In genomic region chr5:116421791-116422481, GRCm38 (mm10) we compare ENCODE assay signal across 8 mouse cellular contexts. TPM values are rescaled to one million over a fixed set of nuclear protein-coding genes. Genes with fewer than 3 reads are reported as not detected.
DNase-seq lines count a peak whose midpoint lies in the region; ATAC-seq and TF ChIP-seq lines count a peak whose summit lies in the region.

No protein-coding gene starts in this region.

- no peaks in the 10 kb centered on the region for H3K36me3 ChIP-seq in kidney, adult 2 months (ENCODE audit: control insufficient read depth, insufficient read depth, low read length)
- H3K36me3 ChIP-seq in hindbrain, embryonic 10.5 days: no peaks in the 10 kb centered on the region
- no peaks in the 10 kb centered on the region; the same call in 1 of the 2 replicates for H3K36me3 ChIP-seq in lung, embryonic 16.5 days (ENCODE audit: control insufficient read depth, insufficient read depth, low read length)

- TF ChIP-seq CTCF in kidney, adult 2 months (conservative IDR thresholded peaks at IDR 0.05; ENCODE audit: insufficient read depth, insufficient read length, low read depth, low read length): no peak

- no peak for DNase-seq in kidney, adult 2 months
- DNase-seq in kidney, postnatal 25 days: no peak
- DNase-seq in cerebellum, postnatal 14 days: peak; percentile 44 to 55
- no peak for DNase-seq in hindbrain, embryonic 10.5 days (ENCODE audit: low spot score)
- DNase-seq in ovary, adult 18-20 months (ENCODE audit: low spot score): no peak
- DNase-seq in layer of hippocampus, adult 8-10 months (ENCODE audit: low spot score in 2 of 2): no peak
- no peak for DNase-seq in spleen, postnatal 36 days (ENCODE audit: low spot score in 2 of 2)

- H3K9me3 ChIP-seq in hindbrain, embryonic 10.5 days: no peaks in the 10 kb centered on the region
- H3K9me3 ChIP-seq in lung, embryonic 16.5 days (ENCODE audit: control insufficient read depth, low read length): 0 out of 2 replicates have a peak, but pooled peaks cover 2% of the 10 kb centered on the region

- no peak overlapping the region for H3K27ac ChIP-seq in kidney, adult 2 months (ENCODE audit: insufficient read depth, low read depth, low read length)
- H3K27ac ChIP-seq in hindbrain, embryonic 10.5 days: peak overlapping the region; percentile 78
- H3K27ac ChIP-seq in lung, embryonic 16.5 days (ENCODE audit: low read length): peak overlapping the region; percentile 88

- no peaks in the 10 kb centered on the region for H3K4me1 ChIP-seq in kidney, adult 2 months (ENCODE audit: control insufficient read depth, insufficient read depth, low read length)
- H3K4me1 ChIP-seq in hindbrain, embryonic 10.5 days (replicated peaks): peaks cover 45% of the 10 kb centered on the region
- peaks cover 30% of the 10 kb centered on the region for H3K4me1 ChIP-seq in lung, embryonic 16.5 days (replicated peaks; ENCODE audit: control insufficient read depth, insufficient read depth, low read length)

- TF ChIP-seq POLR2A in kidney, adult 2 months (IDR thresholded peaks at IDR 0.05; ENCODE audit: low read depth, low read length): no peak

- H3K9ac ChIP-seq in lung, embryonic 16.5 days (ENCODE audit: low read length): peak overlapping the region; percentile 74

- ATAC-seq in lung, embryonic 16.5 days (ENCODE audit: low read depth): no peak

- H3K27me3 ChIP-seq in kidney, adult 2 months (replicated peaks; ENCODE audit: control insufficient read depth, insufficient read depth, low read length): no peaks in the 10 kb centered on the region
- H3K27me3 ChIP-seq in hindbrain, embryonic 10.5 days (ENCODE audit: insufficient read depth, poor library complexity, severe bottlenecking): peaks cover 23% of the 10 kb centered on the region
- H3K27me3 ChIP-seq in lung, embryonic 16.5 days (ENCODE audit: control insufficient read depth, insufficient read depth, low read depth, low read length): no peaks in the 10 kb centered on the region

- WGBS in kidney, adult 2 months: 49% methylated on average over 22 of the region's 22 CpGs
- WGBS in hindbrain, embryonic 10.5 days: 57% methylated on average over 22 of the region's 22 CpGs
- WGBS in lung, embryonic 16.5 days: 39% methylated on average over 22 of the region's 22 CpGs

- peak overlapping the region; percentile 32 for H3K4me3 ChIP-seq in kidney, adult 2 months (ENCODE audit: insufficient read depth, low read depth, low read length)
- H3K4me3 ChIP-seq in hindbrain, embryonic 10.5 days: peak overlapping the region; percentile 50
- H3K4me3 ChIP-seq in lung, embryonic 16.5 days (ENCODE audit: low read length): peak overlapping the region; percentile 52

- peak overlapping the region; percentile 77 for H3K4me2 ChIP-seq in lung, embryonic 16.5 days (ENCODE audit: low read depth, low read length)

RNA-seq across cellular contexts. Expression of gene Hspb8, which starts 0.7 kb away (rescaled TPM):
- 9.8 and 12.8 TPM in 2 replicates for polyA plus RNA-seq in kidney, adult 2 months (2012; rRNA removed)
- polyA plus RNA-seq in hindbrain, embryonic 10.5 days (2016; fragmentation: Nextera tagmentation; extraction: Ambion mirVana): 7.3 and 9.7 TPM in 2 replicates
- polyA plus RNA-seq in lung, embryonic 16.5 days (2015; fragmentation: Nextera tagmentation; extraction: Ambion mirVana): 18.9 and 23.1 TPM in 2 replicates
- 10 to 100 TPM; 12.6 to 18.6 (median 14.5) TPM for total RNA-seq in layer of hippocampus, adult 8-10 months (2022)

Comparison
In these comparisons a context has a peak if more than half of its experiments do, and no peak if none do; other contexts are left out.
1. DNase-seq: peak in cerebellum, postnatal 14 days (2 of 2); none in kidney, adult 2 months (single experiment), kidney, postnatal 25 days (0 of 2), hindbrain, embryonic 10.5 days (single experiment), ovary, adult 18-20 months (single experiment), layer of hippocampus, adult 8-10 months (0 of 2) and spleen, postnatal 36 days (0 of 2).
2. Peak in every context shown above with its lines, with median percentiles within 50 percentile points of each other: H3K4me3 ChIP-seq.